Mouse (Mus musculus): ENCODE data around the gene Olfr201. TPM values are rescaled to one million over a fixed set of nuclear protein-coding genes. Genes with fewer than 3 reads are reported as not detected.
"Not testable (repeated sequence)": the region's sequence is repeated elsewhere in the genome, so short reads cannot be mapped to it uniquely, and the experiment has no call there.

Olfr201 gene
- polyA plus RNA-seq (2011; ENCODE audit: insufficient read length, low read depth, missing spikeins), result not detected in 2 replicates

GRCm38 (mm10) chr16:59272532-59272931, at the start of gene Olfr201:
Gene Olfr201 (minus strand): TSS chr16:59272632.
- not testable (repeated sequence) for H3K4me1 ChIP-seq (ENCODE audit: control insufficient read depth, insufficient read depth, low read length); H3K27ac ChIP-seq (ENCODE audit: insufficient read depth, low read length); H3K4me3 ChIP-seq (ENCODE audit: insufficient read depth, low read length)

- H3K4me3 ChIP-seq (ENCODE audit: insufficient read depth, low read length), result no peak within 1 kb of the TSS
- TF ChIP-seq CTCF (IDR thresholded peaks at IDR 0.05; ENCODE audit: borderline replicate concordance, insufficient read depth, low read length) (no peak), POLR2A (IDR thresholded peaks at IDR 0.05; ENCODE audit: low read depth, low read length) (no peak)
- no peak within 1 kb of the TSS for H3K27ac ChIP-seq (ENCODE audit: insufficient read depth, low read length)
- H3K4me1 ChIP-seq (ENCODE audit: control insufficient read depth, insufficient read depth, low read length), result no peaks in the 10 kb centered on the region
Measured at GRCm38 (mm10) chr16:59318148-59318547, 45.7 kb upstream of the Olfr201 start, which contains the start of gene Olfr204. Gene Olfr204 (minus strand): TSS chr16:59318248.

- H3K27ac ChIP-seq (ENCODE audit: insufficient read depth, low read length), result no peak within 1 kb of the TSS
- no peak for TF ChIP-seq POLR2A (IDR thresholded peaks at IDR 0.05; ENCODE audit: low read depth, low read length)
- TF ChIP-seq CTCF (IDR thresholded peaks at IDR 0.05; ENCODE audit: borderline replicate concordance, insufficient read depth, low read length), result no peak
- no peaks in the 10 kb centered on the region for H3K4me1 ChIP-seq (ENCODE audit: control insufficient read depth, insufficient read depth, low read length)
- H3K4me3 ChIP-seq (ENCODE audit: insufficient read depth, low read length), result no peak within 1 kb of the TSS
Measured at GRCm38 (mm10) chr16:59298581-59298980, 26.1 kb upstream of the Olfr201 start, which contains the start of gene Olfr203. Gene Olfr203 (plus strand): TSS chr16:59298881.

GRCm38 (mm10) chr16:59287576-59287975, 15.1 kb upstream of the Olfr201 start:
- H3K4me1 ChIP-seq (ENCODE audit: control insufficient read depth, insufficient read depth, low read length); H3K4me3 ChIP-seq (ENCODE audit: insufficient read depth, low read length); H3K27ac ChIP-seq (ENCODE audit: insufficient read depth, low read length): not testable (repeated sequence)

- no peaks in the 10 kb centered on the region for H3K4me1 ChIP-seq (ENCODE audit: control insufficient read depth, insufficient read depth, low read length)
- TF ChIP-seq POLR2A (IDR thresholded peaks at IDR 0.05; ENCODE audit: low read depth, low read length) (no peak), CTCF (IDR thresholded peaks at IDR 0.05; ENCODE audit: borderline replicate concordance, insufficient read depth, low read length) (no peak)
- no peak within 1 kb of the TSS for H3K27ac ChIP-seq (ENCODE audit: insufficient read depth, low read length)
- H3K4me3 ChIP-seq (ENCODE audit: insufficient read depth, low read length), result no peak within 1 kb of the TSS
Measured at GRCm38 (mm10) chr16:59286693-59287092, 14.3 kb upstream of the Olfr201 start, which contains the start of gene Olfr202. Gene Olfr202 (minus strand): TSS chr16:59286793.

- TF ChIP-seq POLR2A (IDR thresholded peaks at IDR 0.05; ENCODE audit: low read depth, low read length) (no peak), CTCF (IDR thresholded peaks at IDR 0.05; ENCODE audit: borderline replicate concordance, insufficient read depth, low read length) (no peak)
- Histone ChIP-seq H3K27ac (ENCODE audit: insufficient read depth, low read length) (no peak overlapping the region), H3K4me1 (ENCODE audit: control insufficient read depth, insufficient read depth, low read length) (no peaks in the 10 kb centered on the region), H3K4me3 (ENCODE audit: insufficient read depth, low read length) (no peak overlapping the region)
Measured at GRCm38 (mm10) chr16:59283476-59283875, 11.0 kb upstream of the Olfr201 start.

- TF ChIP-seq POLR2A (IDR thresholded peaks at IDR 0.05; ENCODE audit: low read depth, low read length) (no peak), CTCF (IDR thresholded peaks at IDR 0.05; ENCODE audit: borderline replicate concordance, insufficient read depth, low read length) (no peak)
- Histone ChIP-seq H3K4me3 (ENCODE audit: insufficient read depth, low read length) (no peak overlapping the region), H3K27ac (ENCODE audit: insufficient read depth, low read length) (no peak overlapping the region), H3K4me1 (ENCODE audit: control insufficient read depth, insufficient read depth, low read length) (no peaks in the 10 kb centered on the region)
Measured at GRCm38 (mm10) chr16:59280542-59280941, 8.1 kb upstream of the Olfr201 start.

- not testable (repeated sequence) for H3K27ac ChIP-seq (ENCODE audit: insufficient read depth, low read length); H3K4me1 ChIP-seq (ENCODE audit: control insufficient read depth, insufficient read depth, low read length); H3K4me3 ChIP-seq (ENCODE audit: insufficient read depth, low read length)
Measured at GRCm38 (mm10) chr16:59269097-59269496, 3.3 kb downstream of the Olfr201 start.

GRCm38 (mm10) chr16:59249684-59250083, 22.7 kb downstream of the Olfr201 start:
- TF ChIP-seq POLR2A (IDR thresholded peaks at IDR 0.05; ENCODE audit: low read depth, low read length) (no peak), CTCF (IDR thresholded peaks at IDR 0.05; ENCODE audit: borderline replicate concordance, insufficient read depth, low read length) (no peak)
- no peak overlapping the region for H3K27ac ChIP-seq (ENCODE audit: insufficient read depth, low read length)
- H3K4me1 ChIP-seq (ENCODE audit: control insufficient read depth, insufficient read depth, low read length), result no peaks in the 10 kb centered on the region
- H3K4me3 ChIP-seq (ENCODE audit: insufficient read depth, low read length), result no peak overlapping the region

GRCm38 (mm10) chr16:59219667-59220066, 52.8 kb downstream of the Olfr201 start, which contains the start of gene Olfr199:
Gene Olfr199 (minus strand): TSS chr16:59219767.
- H3K4me1 ChIP-seq (ENCODE audit: control insufficient read depth, insufficient read depth, low read length); H3K27ac ChIP-seq (ENCODE audit: insufficient read depth, low read length); H3K4me3 ChIP-seq (ENCODE audit: insufficient read depth, low read length): not testable (repeated sequence)

- H3K4me1 ChIP-seq (ENCODE audit: control insufficient read depth, insufficient read depth, low read length); H3K27ac ChIP-seq (ENCODE audit: insufficient read depth, low read length); H3K4me3 ChIP-seq (ENCODE audit: insufficient read depth, low read length): not testable (repeated sequence)
Measured at GRCm38 (mm10) chr16:59217861-59218260, 54.6 kb downstream of the Olfr201 start.

Other genes with a start within 250 kb of the Olfr201 start
- not detected in 2 replicates for gene Olfr186, start 242.3 kb downstream of the Olfr201 start, polyA plus RNA-seq (2011; ENCODE audit: insufficient read length, low read depth, missing spikeins)
- gene Olfr187, start 232.9 kb downstream of the Olfr201 start, polyA plus RNA-seq (2011; ENCODE audit: insufficient read length, low read depth, missing spikeins), result not detected in 2 replicates
- not detected in 2 replicates for gene Olfr190, start 194.6 kb downstream of the Olfr201 start, polyA plus RNA-seq (2011; ENCODE audit: insufficient read length, low read depth, missing spikeins)
- gene Olfr191, start 182.8 kb downstream of the Olfr201 start, polyA plus RNA-seq (2011; ENCODE audit: insufficient read length, low read depth, missing spikeins), result not detected in 2 replicates
- gene Olfr193, start 160.8 kb downstream of the Olfr201 start, polyA plus RNA-seq (2011; ENCODE audit: insufficient read length, low read depth, missing spikeins), result not detected in 2 replicates
- not detected in 2 replicates for gene Olfr194, start 151.6 kb downstream of the Olfr201 start, polyA plus RNA-seq (2011; ENCODE audit: insufficient read length, low read depth, missing spikeins)
- not detected in 2 replicates for gene Olfr195, start 125.6 kb downstream of the Olfr201 start, polyA plus RNA-seq (2011; ENCODE audit: insufficient read length, low read depth, missing spikeins)
- not detected in 2 replicates for gene Olfr196, start 102.2 kb downstream of the Olfr201 start, polyA plus RNA-seq (2011; ENCODE audit: insufficient read length, low read depth, missing spikeins)
- not detected in 2 replicates for gene Olfr198, start 69.1 kb downstream of the Olfr201 start, polyA plus RNA-seq (2011; ENCODE audit: insufficient read length, low read depth, missing spikeins)
- not detected in 2 replicates for gene Olfr199, start 52.9 kb downstream of the Olfr201 start, polyA plus RNA-seq (2011; ENCODE audit: insufficient read length, low read depth, missing spikeins)
- gene Olfr202, start 14.2 kb upstream of the Olfr201 start, polyA plus RNA-seq (2011; ENCODE audit: insufficient read length, low read depth, missing spikeins), result not detected in 2 replicates
- gene Olfr203, start 26.2 kb upstream of the Olfr201 start, polyA plus RNA-seq (2011; ENCODE audit: insufficient read length, low read depth, missing spikeins), result not detected in 2 replicates
- not detected in 2 replicates for gene Olfr204, start 45.6 kb upstream of the Olfr201 start, polyA plus RNA-seq (2011; ENCODE audit: insufficient read length, low read depth, missing spikeins)
- not detected in 2 replicates for gene Olfr205, start 58.5 kb upstream of the Olfr201 start, polyA plus RNA-seq (2011; ENCODE audit: insufficient read length, low read depth, missing spikeins)
- gene Olfr206, start 76.6 kb upstream of the Olfr201 start, polyA plus RNA-seq (2011; ENCODE audit: insufficient read length, low read depth, missing spikeins), result not detected in 2 replicates
- not detected in 2 replicates for gene Olfr209, start 91.4 kb upstream of the Olfr201 start, polyA plus RNA-seq (2011; ENCODE audit: insufficient read length, low read depth, missing spikeins)
- gene Gabrr3, start 134.7 kb upstream of the Olfr201 start, polyA plus RNA-seq (2011; ENCODE audit: insufficient read length, low read depth, missing spikeins), result not detected in 2 replicates
- 25.3 and 27.7 TPM in 2 replicates for gene Riox2, start 199.1 kb upstream of the Olfr201 start, polyA plus RNA-seq (2011; ENCODE audit: insufficient read length, low read depth, missing spikeins)